Mouse (Mus musculus) kidney, adult 2 months (tissue): Measurements from ENCODE around the gene Tmem151a.

ENCODE experiments used
- CTCF ChIP-seq: fragments of 200-500 bp; conservative IDR thresholded peaks from 2 replicates; pipeline ENCODE4 v1.5.1; 2011; ENCODE audit warnings: low read depth, mild to moderate bottlenecking, control low read depth, low read length, moderate library complexity, mixed read lengths; ENCODE audit not compliant: insufficient read depth, insufficient read length
- POLR2A ChIP-seq: fragments of 200-500 bp; IDR thresholded peaks from one replicate; pipeline ENCODE4 v1.6.1; 2011; ENCODE audit warnings: low read depth, low read length, control low read depth

DNA sequence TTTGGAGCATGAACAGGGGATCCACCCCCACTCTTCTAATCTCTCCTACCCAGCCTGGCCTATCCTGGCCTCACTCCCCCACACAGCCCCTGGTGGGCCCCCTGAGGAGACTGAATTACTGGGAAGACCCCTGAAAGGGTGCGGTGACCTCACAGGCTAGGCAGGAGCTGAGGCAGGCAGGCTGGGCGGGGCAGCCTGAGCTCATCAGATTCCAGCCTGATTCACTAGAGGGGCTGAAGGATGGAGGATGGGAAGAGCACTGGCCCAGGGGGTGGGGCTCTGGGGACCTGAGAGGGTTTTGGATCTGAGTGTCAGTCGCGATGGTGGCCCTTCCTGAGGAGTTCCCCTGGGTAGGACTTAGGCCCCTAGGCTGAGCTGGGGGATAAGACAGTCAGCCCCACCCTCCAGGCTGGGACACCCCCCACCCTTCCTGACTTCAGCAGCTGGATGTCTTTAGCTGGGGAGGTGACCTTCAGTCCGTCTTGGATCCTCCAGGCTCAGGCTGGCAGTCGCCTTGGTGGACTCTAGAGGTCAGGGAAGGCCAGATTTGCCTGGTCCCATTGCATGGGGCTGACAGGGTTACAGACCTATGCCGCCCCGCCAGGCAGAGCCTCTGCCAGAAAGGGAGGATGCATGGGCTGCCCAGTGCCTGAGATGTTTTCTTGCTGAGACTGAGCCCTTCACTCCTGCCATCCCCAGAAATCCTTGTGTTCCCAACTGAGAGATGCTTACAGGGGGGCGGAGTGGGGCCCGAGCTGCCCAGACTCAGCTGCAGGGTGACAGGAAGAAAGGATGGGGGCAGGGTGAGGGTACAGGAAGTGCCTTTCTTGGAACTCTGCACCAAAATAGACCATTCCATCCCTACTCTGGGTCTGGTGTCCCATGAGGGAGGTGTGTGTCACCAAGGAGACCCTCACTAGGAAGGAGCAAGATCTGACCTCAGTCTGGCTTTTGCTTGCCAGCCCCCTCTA lies 26.2 kb downstream of the Tmem151a start:
- TF ChIP-seq CTCF (no peak), POLR2A (no peak)
